Mouse (Mus musculus) brain, embryonic 18.5 days (tissue): Measurements from ENCODE around the gene Vps37b.

Source experiments
- DNase-seq: peaks from one replicate; pipeline ENCODE4 v3.0.0-alpha.2; 2012; ENCODE audit warnings: low read depth, low spot score

Vps37b gene

DNA sequence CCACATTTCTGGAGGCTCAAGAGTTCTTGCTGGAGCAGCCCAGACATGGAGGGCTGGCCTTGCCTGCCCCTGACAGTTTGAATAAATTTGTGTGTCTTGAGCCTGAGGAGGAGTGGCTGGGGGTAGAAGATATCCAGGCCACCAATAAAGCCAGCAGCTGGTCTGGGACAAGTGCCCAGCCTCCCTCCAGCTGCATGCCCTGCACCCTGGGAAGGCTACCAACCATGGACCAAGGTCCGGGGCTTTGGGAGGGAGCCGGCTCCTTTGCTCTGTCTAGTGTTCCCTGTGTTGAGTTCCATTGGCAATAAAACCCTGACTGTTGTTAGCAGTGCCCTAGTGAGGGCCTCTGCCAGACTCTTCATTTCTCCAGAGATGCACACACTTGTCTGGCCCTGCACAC is 29.2 kb downstream of the Vps37b start:
- no peak for DNase-seq

DNA sequence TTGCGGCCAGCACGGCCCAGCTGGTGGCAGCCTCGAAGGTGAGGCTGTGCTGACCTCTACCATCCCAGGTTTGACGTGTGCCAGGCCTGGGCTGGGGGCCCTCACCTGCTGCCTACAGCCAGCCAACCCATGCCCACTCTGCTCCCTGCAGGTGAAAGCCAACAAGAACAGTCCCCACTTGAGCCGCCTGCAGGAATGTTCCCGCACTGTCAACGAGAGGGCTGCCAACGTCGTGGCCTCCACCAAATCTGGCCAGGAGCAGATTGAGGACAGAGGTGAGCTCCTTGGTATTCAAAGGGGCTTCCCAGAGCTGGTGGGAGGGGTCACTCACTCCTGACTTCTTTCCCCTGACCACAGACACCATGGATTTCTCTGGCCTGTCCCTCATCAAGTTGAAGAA is 30.8 kb downstream of the Vps37b start:
- DNase-seq = no peak

DNA sequence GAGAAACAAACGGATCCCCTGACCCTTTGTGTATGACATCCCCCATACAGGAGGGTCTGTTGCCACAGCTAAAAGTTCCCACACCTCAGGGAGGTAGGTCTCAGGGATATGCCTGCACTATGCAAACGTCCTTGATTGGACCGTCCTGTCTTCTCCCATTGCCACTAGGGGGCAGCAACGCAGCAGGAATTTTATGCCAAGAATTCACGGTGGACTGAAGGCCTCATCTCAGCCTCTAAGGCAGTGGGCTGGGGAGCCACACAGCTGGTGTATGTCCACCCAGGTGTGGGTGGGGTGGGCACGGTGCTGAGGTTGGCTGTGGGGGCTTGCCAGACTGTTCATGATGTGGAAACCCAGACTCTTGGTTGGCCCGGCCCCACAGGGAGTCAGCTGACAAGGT is 31.2 kb downstream of the Vps37b start:
- DNase-seq = peak; percentile 65

DNA sequence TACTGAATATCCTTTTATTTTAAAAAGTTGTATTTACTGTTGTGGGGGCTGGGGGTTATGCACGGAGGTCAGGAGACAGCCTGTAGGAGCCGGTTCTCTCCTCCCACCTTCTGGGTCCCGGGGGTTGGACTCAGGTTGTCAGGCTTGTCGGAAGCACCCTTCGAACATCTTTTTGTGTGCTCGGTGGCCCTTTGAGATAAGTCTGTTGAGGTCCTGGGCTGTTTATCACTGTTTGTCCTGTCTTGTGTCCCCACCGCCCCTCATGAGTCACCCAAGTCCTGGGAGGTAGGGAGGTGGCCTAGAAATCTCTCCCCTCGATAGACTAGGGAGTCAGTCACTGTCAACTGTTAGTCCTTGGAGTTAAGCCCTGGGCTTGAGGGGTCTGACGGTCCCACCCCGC is 33.7 kb downstream of the Vps37b start:
- no peak for DNase-seq

DNA sequence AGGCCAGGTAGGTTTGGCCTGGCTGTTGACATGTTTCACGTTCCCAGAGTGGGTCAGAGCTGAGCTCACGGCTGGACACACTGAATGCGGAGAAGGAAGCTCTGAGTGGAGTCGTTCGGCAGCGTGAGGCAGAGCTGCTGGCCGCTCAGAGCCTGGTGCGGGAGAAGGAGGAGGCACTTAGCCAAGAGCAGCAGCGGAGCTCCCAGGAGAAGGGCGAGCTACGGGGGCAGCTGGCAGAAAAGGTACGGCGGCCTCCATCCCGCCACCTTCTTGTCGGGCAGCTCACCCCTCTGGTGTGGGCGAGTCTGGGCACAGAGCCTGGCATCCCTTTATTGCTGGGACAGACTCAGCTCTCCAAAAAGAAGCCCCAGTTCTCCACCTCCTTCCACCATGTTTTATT is 34.3 kb downstream of the Vps37b start:
- DNase-seq = no peak

DNA sequence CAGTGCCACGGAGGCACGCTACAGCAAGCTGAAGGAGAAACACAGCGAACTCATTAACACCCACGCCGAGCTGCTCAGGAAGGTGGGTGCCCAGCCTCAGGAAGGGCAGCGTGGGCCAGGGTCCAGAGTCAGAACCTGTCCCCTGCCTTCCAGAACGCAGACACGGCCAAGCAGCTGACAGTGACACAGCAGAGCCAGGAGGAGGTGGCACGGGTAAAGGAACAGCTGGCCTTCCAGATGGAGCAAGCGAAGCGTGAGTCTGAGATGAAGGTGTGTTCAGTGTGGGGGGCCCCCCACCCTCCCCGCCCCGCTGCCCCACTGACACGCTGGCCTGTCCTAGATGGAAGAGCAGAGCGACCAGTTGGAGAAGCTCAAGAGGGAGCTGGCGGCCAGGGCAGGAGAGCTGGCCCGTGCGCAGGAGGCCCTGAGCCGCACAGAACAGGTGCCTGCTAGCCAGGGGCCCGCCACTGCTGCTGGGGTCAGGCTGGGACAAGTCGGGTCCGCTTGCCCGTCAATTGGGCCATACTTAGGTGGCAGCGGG is 34.8 kb downstream of the Vps37b start:
- no peak for DNase-seq

DNA sequence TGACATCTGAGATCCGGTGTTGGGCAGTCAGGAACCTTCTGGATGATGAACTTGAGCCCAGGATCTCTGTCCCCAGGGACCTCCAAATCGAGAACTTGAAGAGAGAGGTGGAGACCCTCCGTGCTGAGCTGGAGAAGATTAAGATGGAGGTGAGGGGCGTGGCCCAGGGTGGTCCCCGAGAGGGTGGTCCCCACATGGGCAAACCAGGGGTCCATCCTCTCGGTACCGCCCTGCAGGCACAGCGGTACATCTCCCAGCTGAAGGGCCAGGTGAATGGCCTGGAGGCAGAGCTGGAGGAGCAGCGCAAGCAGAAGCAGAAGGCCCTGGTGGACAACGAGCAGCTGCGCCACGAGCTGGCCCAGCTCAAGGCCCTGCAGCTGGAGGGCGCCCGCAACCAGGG is 35.4 kb downstream of the Vps37b start:
- DNase-seq = no peak

DNA sequence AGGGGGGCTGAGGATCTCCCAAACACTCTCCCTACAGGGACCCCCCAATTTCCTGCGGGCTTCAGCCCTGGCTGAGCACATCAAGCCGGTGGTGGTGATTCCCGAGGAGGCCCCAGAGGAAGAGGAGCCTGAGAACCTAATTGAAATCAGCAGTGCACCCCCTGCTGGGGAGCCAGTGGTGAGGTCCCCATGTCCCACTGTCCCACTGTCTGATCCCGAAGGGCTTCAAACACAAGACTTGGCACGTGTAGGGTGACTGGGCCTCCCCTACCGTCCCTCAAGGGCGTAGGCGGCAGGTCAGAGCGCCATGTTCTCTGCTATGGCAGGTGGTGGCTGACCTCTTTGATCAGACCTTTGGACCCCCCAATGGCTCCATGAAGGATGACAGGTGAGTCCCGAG is 35.9 kb downstream of the Vps37b start:
- no peak for DNase-seq

DNA sequence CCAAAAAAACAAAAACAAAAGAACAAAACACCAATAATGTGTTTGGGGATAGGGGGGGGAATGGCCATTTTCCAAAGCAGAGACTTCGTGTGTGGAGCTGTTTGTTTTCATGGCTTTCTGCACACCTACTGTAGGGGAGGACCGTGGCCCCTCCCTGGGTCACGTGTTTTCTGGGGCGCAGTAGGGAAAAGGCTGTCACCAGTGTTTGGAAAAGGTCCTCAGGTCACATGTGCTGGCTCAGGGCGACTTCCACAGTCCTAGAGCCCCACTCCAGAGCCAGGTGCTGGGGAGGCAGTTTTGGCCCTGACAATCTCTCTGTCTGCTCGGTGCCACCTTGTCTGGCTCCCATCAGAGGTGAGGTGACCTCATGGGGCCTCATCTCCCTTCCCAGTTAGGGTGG is 36.7 kb downstream of the Vps37b start:
- no peak for DNase-seq

DNA sequence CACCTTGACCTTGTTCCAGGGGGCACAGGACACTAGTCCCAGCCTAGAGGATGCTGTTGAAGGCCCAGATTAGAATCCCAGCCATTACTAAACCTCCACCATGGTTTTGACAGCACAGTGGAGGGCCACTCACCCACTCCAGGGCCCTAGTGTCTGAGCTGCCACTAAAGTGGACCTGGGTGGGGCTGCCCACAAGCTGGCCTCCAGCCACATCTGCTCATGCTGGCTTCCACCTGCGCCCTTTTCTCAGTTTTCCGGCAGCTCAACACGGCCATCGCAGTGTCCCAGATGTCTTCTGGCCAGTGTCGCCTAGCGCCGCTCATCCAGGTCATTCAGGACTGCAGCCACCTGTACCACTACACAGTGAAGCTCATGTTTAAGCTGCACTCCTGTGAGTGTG is 37.6 kb downstream of the Vps37b start:
- DNase-seq = no peak

DNA sequence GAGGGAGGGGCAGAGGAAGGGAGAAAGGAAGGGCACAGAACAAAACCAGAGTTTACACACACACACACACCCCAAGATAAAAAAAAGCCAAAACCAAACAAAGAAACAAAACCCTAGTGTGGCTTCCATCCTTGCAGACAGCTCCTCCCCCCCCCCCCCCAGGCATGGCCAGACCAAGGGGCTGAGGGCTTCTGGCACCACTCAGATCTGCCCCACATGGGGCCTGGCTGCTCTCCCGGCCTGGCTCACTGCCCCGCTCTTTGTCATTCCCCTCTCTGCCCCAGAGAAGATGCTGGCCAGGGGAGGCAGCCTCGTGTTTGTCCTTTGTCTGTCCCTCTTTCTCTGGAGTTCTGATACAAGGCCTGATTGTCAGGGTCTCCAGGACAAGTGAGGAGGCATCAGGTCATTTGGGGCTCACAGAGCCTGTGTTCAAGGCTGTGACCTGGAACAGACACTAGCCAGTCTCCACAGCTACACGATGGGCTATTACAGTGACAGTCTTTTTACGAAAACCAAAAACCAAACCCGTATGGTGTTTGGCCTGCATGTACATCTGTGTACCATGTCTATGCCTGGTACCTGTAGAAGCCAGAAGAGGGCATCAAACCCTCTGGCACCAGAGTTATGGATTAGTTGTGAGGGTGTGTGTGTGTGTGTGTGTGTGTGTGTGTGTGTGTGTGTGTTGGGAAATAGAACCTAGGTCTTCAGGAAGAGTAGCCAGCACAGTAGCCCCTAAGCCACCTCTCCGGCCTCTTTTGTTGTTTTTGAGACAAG is 38.6 kb downstream of the Vps37b start:
- peak; percentile 49 for DNase-seq

DNA sequence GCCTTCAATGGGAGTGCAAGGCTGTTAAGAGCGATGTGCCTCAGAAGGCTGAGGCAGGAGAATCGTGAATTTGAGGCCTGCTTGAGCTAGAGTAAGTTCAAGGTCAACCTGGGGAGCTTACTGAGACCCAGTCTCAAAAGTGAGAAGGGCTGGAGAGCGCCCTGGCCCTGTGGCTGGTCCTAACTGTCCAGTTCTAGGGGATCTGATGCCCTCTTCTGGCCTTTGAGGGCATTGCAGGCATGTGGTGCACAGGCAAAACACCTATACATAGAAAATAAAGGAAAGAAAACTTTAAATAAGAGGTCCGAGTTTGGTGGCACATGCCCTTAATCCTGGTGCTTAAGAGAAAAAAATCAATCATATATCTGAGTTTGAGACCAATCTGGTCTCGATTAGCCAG is 39.3 kb downstream of the Vps37b start:
- no peak for DNase-seq

DNA sequence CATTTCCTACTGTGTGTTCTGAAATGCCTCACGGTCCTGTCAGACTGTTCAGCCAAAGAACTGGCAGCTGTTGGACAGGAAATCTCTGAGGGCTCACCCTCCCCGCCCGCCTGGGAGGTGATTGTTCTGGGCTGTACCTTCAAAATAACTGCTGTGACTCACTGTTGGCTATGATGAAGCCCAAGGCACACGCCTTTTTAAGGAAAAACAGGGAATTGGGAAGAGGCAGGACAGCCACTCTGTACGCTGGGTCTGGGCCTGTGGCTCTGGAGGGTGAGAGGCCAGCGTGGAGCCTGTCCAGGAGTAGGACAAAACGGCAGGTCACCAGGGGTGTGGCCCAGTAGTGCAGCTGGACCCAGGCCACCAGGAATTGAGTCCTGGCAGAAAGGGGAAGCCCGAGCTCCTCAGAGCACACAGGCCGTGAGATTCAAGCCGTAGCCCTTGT is 39.9 kb downstream of the Vps37b start:
- DNase-seq = no peak

DNA sequence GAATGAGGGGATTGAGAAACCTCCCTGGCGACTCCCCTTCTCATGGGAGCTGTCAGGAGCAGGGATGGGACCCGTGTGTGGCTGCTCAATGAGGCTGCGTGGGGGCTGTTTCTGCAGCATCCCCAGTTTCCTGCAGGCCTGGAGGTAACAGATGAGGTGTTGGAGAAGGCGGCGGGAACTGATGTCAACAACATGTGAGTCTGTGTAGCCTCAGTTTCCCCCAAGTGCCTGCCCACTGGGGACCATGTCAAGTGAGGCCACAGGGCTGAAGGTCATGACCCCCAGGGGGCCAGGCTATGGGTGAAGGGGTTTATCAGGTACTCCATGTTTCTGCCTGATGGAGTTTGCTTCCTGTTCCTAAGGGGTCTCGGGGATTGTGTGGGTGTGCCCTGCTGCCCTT is 40.7 kb downstream of the Vps37b start:
- DNase-seq = no peak

DNA sequence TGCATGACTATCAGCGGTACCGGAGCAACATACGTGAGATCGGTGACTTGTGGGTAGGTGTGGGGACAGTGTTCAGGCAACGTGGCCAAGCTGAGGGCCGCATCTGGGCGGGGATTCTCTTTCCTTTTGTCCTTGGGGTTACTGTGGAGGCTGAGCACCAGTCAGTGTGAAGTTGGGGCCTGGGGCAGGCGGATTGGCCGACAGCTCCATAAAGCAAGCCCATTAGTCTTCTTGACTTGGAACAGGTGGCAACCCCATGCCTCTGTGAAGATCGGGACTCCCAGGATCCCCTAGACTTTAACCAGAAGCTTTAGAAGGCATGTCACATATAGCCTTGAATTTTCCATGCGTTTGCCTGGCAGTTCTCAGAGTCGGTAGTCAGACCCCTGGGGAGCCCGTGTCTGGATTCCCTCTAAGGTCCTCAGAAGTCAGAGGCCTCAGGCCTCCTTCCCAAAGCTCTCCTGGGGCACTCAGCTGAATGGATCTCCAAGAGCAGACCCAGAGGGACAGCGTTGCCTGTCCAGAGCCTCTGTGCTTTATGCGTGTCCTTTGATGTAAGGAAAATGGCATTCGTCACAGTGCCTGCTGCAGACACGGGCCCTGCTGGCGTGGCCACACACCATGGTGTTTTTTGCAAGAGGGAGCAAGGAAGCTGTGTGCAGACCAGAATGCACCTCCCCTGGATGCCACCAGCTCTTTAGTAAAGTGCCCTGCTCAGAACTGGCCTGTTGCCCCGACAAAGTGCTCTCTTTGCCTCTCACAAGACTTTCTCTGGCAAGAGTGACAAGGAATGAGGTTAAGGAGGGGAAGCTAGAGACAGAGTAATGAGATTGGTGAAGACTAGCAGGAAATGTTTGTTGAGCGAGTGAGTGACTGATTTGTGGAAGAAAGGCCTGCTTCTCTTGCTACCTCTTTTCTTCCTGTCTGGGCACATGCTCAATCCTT is 41.9 kb downstream of the Vps37b start:
- no peak for DNase-seq

DNA sequence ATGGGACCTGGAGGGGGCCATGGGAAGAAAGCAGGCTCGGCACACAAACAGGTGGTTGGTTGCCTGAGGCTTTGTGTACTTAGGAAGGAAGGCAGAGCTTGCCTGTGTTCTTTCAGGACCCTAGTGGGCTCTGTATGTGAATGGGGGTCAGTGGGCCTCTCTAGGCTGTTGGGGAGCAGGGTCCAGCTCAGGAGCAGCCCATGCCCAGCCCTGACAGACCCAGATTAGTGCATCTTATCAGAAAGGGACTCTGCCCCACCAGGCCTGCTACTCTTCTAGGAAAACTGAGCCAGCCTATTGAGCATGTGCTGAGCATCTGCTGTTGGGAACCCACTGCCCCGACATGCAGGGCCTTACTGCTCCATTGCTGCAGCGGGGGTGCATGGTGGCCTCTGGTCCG is 44.6 kb downstream of the Vps37b start:
- no peak for DNase-seq

DNA sequence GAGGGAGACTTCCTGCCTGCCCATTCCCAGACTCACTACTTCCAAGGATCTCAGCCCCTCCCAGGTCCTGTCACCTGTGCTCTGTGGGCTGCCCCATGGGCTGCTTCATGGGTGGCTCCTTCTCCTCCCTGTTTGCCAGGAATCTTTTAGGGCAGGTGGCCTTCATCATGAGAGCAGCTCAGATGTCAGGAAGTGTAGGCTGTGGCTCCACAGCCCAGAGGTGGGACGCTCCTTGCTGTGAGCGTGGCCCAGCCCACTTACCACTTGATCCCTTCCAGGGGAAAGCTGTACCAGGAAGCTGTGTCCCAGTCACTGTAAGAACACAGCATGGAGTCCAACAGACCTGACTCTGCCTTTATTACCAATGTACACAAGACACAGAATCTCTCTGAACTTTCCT is 45.1 kb downstream of the Vps37b start:
- no peak for DNase-seq

DNA sequence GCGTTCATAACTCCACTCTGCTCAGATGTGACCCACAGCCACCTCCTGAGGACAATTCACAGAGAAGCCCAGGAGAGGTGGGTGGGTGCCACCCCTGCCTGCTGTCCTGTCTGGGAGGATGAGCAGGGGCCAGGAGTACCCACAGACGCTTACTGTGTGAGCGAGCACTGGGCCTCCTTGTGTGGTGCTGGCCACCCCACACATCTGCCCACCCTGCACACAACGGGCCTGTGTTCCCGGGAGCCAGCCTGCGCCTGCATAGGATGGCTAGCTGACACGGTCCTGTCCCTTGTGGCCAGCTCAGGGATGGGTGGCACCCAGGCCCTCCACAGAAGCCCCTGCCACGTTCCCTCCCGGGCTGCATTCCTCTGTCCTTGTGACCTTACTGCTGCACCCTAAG is 46.6 kb downstream of the Vps37b start:
- no peak for DNase-seq

DNA sequence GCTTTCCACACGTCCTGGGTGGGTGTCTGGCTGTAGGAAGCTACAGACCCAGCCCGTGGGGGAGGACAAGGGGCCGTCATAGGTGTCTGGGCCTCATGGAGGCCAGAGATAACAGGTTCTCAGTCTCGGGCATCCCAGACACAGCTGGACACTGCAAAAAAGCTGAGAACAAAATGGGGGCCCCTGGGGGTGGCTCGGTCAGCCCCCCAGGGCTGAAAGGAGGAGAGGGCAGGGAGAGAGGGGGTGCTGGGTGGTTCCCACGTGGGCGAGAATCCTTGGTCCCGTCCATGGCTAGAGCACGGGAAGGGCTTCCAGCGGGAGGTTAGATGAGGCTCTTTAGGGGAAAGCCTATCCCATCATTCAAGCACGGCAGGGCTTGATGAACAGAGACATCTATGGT is 49.2 kb downstream of the Vps37b start:
- no peak for DNase-seq

DNA sequence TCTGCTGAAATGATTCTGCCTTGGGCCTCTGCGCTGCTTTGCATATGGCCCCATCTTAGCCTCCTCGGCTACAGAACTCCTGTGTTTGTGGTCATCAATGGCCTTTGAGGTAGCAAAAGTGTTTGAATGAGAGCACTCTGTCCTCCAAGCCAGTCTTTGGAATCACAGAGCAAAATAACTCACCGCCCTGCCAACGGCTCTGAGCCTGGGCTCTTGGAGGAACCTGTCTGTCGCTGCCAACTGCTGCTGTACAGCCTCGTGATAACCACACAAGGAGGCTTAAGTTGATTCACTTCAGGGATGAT is 50.9 kb downstream of the Vps37b start:
- DNase-seq = no peak

DNA sequence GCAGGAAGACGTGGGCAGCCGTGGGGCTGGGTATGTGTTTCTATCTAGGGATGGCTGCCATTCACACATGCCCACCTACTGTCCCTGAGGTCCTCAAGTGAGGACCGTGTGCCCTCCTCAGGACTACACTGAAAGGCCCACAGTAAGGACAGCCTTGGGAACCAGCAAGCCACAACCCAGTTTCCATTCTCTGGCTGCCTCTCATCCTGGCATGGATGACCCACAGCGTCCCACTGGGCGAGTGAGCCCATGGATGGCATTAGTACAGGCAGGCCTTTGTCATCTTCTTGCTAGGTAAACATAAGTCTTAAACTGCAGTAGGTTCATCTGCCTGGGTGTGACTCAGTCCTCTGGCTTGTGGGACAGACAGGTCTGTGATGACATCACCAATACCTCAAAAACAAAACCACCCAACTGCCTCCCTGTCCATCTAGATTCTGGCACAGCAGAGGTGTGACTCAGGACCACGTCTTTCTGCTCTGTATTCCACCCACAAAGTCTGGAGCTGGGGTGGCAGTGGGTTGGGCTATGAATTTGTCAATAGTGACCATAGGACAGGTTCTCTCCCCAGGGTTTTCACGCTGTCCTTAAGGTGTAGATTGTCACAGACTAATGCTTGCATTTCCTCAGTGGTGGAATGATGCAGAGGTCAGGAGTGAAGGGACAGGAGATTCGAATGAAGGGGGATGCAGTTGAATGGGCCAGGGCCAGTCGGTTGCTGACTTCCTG is 51.4 kb downstream of the Vps37b start:
- no peak for DNase-seq

DNA sequence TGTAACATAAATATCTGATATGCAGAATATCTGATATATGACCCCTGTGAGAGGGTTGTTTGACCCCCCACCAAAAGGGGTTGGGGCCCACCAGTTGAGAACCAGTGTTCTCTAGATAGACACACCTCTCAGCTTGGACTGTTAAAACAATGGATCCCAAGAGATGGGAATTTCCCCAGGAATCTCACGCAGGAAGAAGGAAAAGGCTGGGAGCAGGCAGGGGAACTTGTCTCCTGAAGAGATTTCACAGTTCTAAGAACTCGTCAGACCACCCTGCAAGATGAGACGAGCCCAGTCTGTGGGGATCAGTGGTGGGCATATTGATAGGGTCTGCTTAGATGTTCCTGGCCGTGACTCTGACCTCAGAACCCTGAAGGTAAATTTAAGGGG is 52.1 kb downstream of the Vps37b start:
- DNase-seq = no peak
